Mouse (Mus musculus) gastrocnemius, postnatal 4 days (tissue): Measurements from ENCODE around the gene Mdp1. TPM values are rescaled to one million over a fixed set of nuclear protein-coding genes. Genes with fewer than 3 reads are reported as not detected.

ENCODE experiments used
- DNase-seq, 2 experiments: peaks; one replicate each; pipeline ENCODE4 v3.0.0; 2021 to 2022; ENCODE audit warnings: low spot score in 2 of 2, mixed read lengths in 2 of 2
- long read RNA-seq, 2 experiments: library from polyadenylated mRNA; stranded (forward); transcript quantifications; one replicate each; pipeline ENCODE4 v2.0.0; 2021
- total RNA-seq, 2 experiments: library from RNA; stranded (reverse); gene quantifications; 2 replicates each; pipeline ENCODE4 v1.2.3; 2021

Mdp1 gene
- total RNA-seq: 10 to 100 TPM; 27.2 to 27.5 TPM
- long read RNA-seq, experiment 1, transcript Mdp1-202 (5 exons, 1,730 nt): minor isoform, 7 of 64 reads
- long read RNA-seq, experiment 1, transcript Mdp1-201 (6 exons, 1,733 nt): major isoform, 55 of 64 reads
- long read RNA-seq, experiment 1, partial matches to known transcripts: 0 of 64 reads
- long read RNA-seq, experiment 1, other reads (novel, unspliced or antisense): 2 of 64 reads
- long read RNA-seq, experiment 2, transcript Mdp1-201 (6 exons, 1,733 nt): major isoform, 34 of 45 reads
- long read RNA-seq, experiment 2, transcript Mdp1-202 (5 exons, 1,730 nt): minor isoform, 6 of 45 reads
- long read RNA-seq, experiment 2, partial matches to known transcripts: 3 of 45 reads
- long read RNA-seq, experiment 2, other reads (novel, unspliced or antisense): 2 of 45 reads

- DNase-seq: peak; percentile 57 to 79
These were observed at the start of gene Mdp1 for GRCm38 (mm10) chr14:55659960-55660573. Gene Mdp1, minus strand, starts transcription at chr14:55660508.

- DNase-seq: no peak
These were observed 49.2 kb upstream of the Mdp1 start for GRCm38 (mm10) chr14:55709509-55709908.

- no peak for DNase-seq
These were observed 47.1 kb upstream of the Mdp1 start for GRCm38 (mm10) chr14:55707397-55707796.

- DNase-seq: no peak
These were observed 45.8 kb upstream of the Mdp1 start for GRCm38 (mm10) chr14:55706051-55706600.

- DNase-seq: no peak
These were observed 42.5 kb upstream of the Mdp1 start for GRCm38 (mm10) chr14:55702761-55703160.

- no peak for DNase-seq
These were observed 40.8 kb upstream of the Mdp1 start for GRCm38 (mm10) chr14:55701131-55701530.

GRCm38 (mm10) chr14:55697226-55697625 lies 36.9 kb upstream of the Mdp1 start:
- DNase-seq: no peak

- DNase-seq: no peak
These were observed 29.1 kb upstream of the Mdp1 start for GRCm38 (mm10) chr14:55689433-55689832.

GRCm38 (mm10) chr14:55682118-55682493 lies 21.8 kb upstream of the Mdp1 start:
- no peak for DNase-seq

GRCm38 (mm10) chr14:55681160-55682117 lies 21.1 kb upstream of the Mdp1 start, which contains the start of gene Tinf2:
Gene Tinf2, minus strand, starts transcription at chr14:55681820.
- DNase-seq: peak; percentile 84 to 89

GRCm38 (mm10) chr14:55677615-55678014 lies 17.3 kb upstream of the Mdp1 start:
- no peak for DNase-seq

- DNase-seq: no peak
These were observed 12.4 kb upstream of the Mdp1 start for GRCm38 (mm10) chr14:55672741-55673060.

- DNase-seq: peak; percentile 47 to 82
These were observed 11.8 kb upstream of the Mdp1 start, which contains the start of the genes Gmpr2 and Nedd8 for GRCm38 (mm10) chr14:55671833-55672740. Gene Gmpr2, plus strand, starts transcription at chr14:55671941. Gene Nedd8, minus strand, starts transcription at chr14:55672124.

- DNase-seq: no peak
These were observed 11.2 kb upstream of the Mdp1 start for GRCm38 (mm10) chr14:55671486-55671832.

- DNase-seq: no peak
These were observed 328 bp upstream of the Mdp1 start for GRCm38 (mm10) chr14:55660636-55661035.

- no peak for DNase-seq
These were observed 2.3 kb downstream of the Mdp1 start for GRCm38 (mm10) chr14:55658011-55658410.

- DNase-seq: no peak
These were observed 3.4 kb downstream of the Mdp1 start for GRCm38 (mm10) chr14:55656935-55657334.

GRCm38 (mm10) chr14:55651528-55651927 lies 8.8 kb downstream of the Mdp1 start:
- no peak for DNase-seq

- no peak for DNase-seq
These were observed 10.4 kb downstream of the Mdp1 start, which contains the start of gene Tssk4 for GRCm38 (mm10) chr14:55649884-55650283. Gene Tssk4, plus strand, starts transcription at chr14:55650184.

- DNase-seq: no peak
These were observed 15.9 kb downstream of the Mdp1 start for GRCm38 (mm10) chr14:55644261-55644888.
